Mouse (Mus musculus): ENCODE results near the gene Dgki.

The Dgki gene

GRCm38 (mm10) chr6:36858258-36859041 lies 441.5 kb downstream of the Dgki start:
- DNase-seq (ENCODE audit: low read depth, low spot score), result no peak

GRCm38 (mm10) chr6:36857627-36858257 lies 442.2 kb downstream of the Dgki start:
- DNase-seq (ENCODE audit: low read depth, low spot score), result no peak

DNA sequence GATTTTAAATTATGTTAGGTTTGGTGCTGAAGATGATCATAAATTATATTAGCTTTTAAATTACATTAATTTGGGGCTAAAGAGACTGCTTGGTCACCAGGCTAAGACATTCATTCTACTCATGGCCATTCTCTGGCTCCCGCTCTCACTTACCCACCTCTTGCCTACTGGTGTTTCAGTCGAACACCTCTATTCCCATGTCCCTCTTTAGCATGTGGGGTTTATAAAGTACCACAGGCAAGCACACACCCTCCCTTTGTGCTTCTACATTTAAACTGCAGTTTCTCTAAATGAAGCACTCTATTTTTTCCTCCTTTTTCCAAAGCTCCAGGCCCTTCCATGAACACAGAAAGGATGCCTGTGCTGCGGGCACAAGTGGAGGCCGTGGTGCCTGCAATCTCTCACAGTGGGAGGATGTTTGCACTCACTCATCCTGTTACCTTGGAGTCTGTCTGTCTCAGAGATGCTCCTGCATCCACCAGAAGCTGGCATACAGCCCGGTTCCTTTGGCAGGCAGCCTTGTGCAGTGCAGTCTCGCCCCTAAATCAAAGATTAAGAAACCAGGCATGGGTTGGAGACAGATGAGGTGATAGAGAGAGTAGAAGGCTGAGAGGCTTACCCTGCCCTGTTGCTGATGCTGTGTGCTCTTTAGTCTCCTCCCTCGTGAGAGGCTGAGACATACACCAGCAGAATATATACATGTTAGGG lies 449.4 kb downstream of the Dgki start:
- DNase-seq (ENCODE audit: low read depth, low spot score), result no peak

DNA sequence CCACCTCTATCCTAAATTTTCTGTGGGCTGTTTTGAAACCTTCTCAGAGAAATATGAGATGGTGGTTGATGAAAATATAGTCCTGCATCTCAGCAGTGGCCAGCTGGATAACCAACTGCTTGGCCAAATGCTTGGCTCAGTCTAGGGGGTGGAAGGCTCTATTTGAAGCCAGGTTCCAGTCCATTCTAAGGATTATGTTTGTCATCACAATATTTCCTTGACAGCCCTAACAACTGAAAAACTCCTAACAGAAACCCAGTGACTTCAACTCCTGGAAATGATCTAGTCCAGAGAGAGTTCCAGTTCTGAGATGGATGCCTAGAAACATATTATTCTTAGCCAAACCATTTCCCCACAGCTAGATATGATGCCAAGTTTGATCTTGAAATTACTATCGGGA lies 454.7 kb downstream of the Dgki start:
- no peak for DNase-seq (ENCODE audit: low read depth, low spot score)

DNA sequence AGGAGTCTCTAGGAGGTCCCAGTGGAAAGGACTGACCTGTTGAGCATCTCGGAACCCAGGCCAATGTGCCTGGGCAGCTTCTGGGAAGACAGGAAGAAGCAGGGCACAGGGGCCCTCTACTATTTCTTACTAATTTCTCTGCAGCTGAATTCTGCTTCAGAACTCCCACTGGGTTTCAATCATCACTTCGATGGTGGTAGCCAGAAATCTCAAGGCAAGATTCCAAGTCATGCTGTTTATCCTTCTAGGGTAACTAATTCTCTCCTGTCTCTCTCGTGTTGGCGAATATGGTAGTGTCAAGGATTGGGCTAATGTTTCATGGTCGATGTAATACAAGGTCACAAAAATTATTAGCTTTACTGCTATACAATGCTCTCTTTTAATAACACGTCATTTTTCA lies 455.7 kb downstream of the Dgki start:
- DNase-seq (ENCODE audit: low read depth, low spot score), result no peak

GRCm38 (mm10) chr6:36843031-36843488 lies 456.9 kb downstream of the Dgki start:
- DNase-seq (ENCODE audit: low read depth, low spot score), result no peak

DNA sequence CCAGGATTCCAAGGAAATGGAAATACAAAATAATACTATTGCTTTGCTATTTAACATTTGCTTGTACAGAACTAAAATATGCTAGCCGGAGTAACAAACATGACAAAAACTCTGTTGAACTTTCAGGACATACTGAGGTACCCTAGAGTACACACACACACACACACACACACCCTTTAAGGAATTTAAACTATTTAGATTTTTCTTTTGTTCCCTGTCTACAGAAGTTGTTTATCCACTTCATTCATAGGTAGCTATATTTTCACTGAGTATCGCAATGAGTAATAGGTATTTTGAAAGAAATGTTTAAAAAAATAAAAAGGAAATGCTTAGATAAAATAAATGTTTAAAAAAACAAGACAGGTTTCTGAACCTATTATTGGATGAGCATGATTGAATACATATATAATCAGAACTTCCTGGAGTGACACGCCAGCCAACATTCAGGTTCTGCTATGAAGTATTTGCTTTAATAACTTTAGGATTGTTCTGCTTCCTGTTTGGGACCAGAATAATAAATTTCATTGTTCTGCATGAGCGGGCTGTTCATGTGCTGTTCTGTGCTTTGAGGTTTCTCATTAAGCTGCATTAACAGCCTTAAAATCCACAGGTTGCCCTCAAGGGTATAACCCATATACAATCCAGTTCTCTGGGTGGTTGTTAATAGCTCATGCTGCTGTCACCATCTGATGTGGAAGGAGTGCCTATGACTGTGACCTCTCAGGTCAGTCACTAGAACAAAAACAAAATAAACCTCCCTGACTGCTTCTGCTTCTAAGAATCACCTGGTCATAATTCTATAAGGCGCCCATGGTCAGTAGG lies 457.7 kb downstream of the Dgki start:
- DNase-seq (ENCODE audit: low read depth, low spot score), result no peak

- DNase-seq (ENCODE audit: low read depth, low spot score), result no peak
Measured at GRCm38 (mm10) chr6:36841701-36842100, 458.3 kb downstream of the Dgki start.

- DNase-seq (ENCODE audit: low read depth, low spot score), result no peak
Measured at GRCm38 (mm10) chr6:36841174-36841573, 458.8 kb downstream of the Dgki start.

GRCm38 (mm10) chr6:36838747-36839146 lies 461.2 kb downstream of the Dgki start:
- DNase-seq (ENCODE audit: low read depth, low spot score), result no peak

GRCm38 (mm10) chr6:36835351-36835750 lies 464.6 kb downstream of the Dgki start:
- DNase-seq (ENCODE audit: low read depth, low spot score), result no peak

GRCm38 (mm10) chr6:36834695-36835265 lies 465.2 kb downstream of the Dgki start:
- DNase-seq (ENCODE audit: low read depth, low spot score), result no peak

DNA sequence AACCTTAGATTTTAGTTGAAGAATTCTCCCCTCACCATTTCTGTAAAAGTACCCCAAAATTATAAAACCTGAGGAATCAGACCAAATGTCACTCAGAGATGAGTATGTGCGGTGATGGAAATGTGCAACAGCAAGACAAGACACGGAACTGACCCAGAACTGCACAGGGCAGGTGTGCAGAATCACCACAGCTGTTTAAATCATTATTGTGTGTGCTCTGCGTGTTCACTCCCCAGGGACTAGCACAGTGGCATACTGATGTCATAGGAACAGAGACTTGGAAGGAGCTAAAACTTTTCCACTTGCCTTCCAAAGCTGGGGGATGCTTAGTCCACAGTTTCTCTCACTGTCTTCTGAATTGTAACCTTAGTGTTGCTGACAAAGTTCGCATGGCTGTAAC lies 467.3 kb downstream of the Dgki start:
- no peak for DNase-seq (ENCODE audit: low read depth, low spot score)

GRCm38 (mm10) chr6:36832207-36832606 lies 467.8 kb downstream of the Dgki start:
- no peak for DNase-seq (ENCODE audit: low read depth, low spot score)

DNA sequence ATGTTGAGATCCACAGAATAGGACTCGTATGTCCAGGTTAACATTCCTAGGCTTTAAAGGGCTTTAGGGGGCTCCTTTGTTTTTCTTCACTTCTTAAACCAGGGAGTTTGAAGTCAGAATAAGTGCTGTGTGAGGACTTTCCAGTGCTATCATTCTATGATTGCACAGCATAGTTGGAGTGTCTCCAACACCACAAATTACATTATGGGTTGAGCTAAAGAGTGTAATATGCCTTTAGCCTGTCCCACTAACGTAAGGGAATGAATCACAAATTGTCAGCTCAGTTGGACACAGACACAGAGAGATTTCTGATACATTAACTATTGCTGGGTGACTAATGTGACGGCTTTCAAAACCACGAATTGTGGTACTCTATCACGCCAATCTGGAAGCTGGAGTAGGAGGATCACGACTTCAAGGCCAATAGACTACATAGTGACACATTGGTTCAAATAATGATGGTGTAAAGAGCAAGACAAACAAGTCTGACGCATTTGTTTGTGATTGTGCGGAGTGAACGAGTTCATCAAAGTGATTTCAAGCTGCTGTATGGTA lies 469.5 kb downstream of the Dgki start:
- no peak for DNase-seq (ENCODE audit: low read depth, low spot score)

DNA sequence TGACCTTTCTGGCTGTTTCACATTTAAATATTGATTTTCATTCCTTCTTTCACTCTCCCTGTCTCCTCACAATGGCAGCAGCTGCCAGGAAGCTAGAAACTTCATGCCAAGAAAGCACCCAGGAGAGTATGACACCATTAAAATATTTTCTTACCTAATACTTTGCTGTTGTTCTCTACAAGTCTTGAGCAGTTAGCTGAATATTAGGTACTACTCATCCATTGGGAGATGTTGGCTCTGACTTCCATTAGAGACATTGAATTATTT lies 480.3 kb downstream of the Dgki start:
- DNase-seq (ENCODE audit: low read depth, low spot score), result no peak

DNA sequence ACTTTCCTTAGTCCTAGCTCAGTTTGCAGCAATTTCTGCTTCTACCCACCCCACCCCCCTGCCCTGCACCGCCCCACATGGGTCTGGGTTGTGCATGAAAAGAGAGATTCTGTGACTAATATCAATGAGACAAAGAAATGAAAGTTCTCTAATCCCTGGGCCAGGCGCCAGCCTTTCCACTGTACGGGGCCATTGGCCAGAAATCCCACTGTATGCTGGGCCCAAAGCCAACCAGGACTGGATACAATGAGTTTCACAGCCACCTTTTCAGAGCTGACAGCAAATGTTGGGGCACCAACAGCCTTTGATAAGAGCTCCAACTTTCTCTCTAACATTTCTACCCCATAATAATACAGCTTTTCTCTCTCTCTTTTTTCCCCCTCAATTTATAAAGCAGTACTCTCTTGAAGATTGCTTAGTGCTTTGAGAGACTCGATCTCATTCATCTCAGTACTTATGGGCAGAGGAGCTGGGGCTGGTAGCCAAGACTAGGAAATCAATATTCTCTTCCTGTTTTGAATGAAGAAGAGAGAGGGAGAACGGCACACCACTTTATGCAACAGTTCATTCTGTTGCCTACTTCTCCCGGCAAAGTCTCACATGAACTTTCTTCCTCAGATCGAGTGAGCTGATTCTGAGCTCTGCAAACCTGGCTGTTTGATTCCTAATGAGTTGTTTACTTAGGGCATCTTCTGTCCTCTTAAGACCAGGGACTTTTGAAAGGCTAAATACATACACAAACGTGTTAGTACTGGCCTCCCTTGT lies 480.8 kb downstream of the Dgki start:
- DNase-seq (ENCODE audit: low read depth, low spot score), result no peak

GRCm38 (mm10) chr6:36818281-36819018 lies 481.5 kb downstream of the Dgki start:
- no peak for DNase-seq (ENCODE audit: low read depth, low spot score)

GRCm38 (mm10) chr6:36816666-36817065 lies 483.3 kb downstream of the Dgki start:
- DNase-seq (ENCODE audit: low read depth, low spot score), result no peak

DNA sequence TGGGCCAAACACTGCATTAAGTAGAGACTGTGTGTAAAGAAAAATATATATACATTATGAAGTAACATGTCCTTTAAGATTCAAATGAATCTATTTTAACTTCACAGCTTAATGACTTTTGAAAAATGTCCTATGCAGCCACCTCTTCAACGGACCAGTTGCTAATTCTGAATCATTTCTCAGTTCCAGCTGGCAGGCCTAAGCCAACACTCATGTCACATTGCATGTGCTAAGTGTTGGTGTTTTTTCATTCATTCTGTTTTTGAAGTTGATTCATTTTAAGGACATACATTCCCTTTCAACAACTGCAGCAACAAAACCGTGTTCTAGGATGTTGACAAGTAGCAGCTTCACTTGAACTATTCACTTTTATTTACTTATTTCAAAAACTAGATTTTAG lies 484.0 kb downstream of the Dgki start:
- DNase-seq (ENCODE audit: low read depth, low spot score), result no peak

All from brain, embryonic 18.5 days (tissue).